Comparison of ENCODE assay signal across 8 mouse cellular contexts in the genomic region with DNA sequence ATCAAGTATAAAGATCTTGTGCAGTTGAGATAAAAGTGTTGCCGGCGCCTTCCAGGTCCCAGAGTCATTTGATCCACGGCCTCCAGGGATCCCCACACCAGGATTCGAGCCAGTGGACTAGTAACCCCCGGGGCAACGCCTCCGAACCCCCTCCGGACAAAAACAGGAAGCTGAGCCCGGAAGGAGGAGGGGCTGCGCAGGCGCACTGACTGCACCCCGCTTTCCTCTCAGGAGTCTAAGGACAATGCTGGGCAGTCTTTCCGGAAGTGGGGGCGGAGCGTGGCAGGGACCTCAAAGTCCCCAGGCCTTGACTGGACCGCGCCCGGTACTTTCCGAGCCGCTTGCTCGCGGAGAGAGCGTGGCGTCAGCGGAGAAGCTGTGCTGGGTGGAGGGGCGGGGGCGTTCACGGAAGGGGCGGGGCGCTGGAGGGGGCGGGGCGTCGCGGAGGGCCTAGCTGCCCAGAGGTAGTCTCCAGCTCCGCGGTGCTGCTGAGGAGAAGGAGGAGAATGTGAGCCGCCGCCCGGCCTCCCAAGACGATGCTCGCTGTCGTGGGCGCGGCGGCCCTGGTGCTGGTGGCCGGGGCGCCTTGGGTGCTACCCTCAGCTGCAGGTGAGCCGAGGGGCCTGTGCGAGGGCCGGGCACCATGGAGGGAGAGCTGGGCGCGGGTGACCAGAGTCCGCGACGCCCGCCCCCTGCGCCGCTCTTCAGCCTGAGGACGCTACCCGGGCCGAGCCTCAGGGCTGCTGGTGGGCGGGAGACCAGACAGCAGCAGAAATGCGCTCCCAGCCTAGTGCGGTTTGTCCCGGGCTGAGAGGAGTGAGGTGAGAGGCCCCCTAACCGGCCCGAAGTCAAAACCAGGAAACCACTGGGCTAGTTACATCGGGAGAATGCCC. TPM values are rescaled to one million over a fixed set of nuclear protein-coding genes. Genes with fewer than 3 reads are reported as not detected.
DNase-seq lines count a peak whose midpoint lies in the region; ATAC-seq and TF ChIP-seq lines count a peak whose summit lies in the region.

A gene (plus strand): TSS at position 431 of the 893 bp plus-strand sequence.

- H3K4me2 ChIP-seq in lung, postnatal 0 days (replicated peaks; ENCODE audit: low read depth, low read length), result peak within 1 kb of the TSS; percentile 76

- peak within 1 kb of the TSS; percentile 90 for H3K4me3 ChIP-seq in hindbrain, embryonic 10.5 days
- peak within 1 kb of the TSS; percentile 76 for H3K4me3 ChIP-seq in lung, postnatal 0 days (ENCODE audit: low read depth, low read length)

- peak; percentile 96 for DNase-seq in MN1 (ENCODE audit: low spot score)
- peak; percentile 99 for DNase-seq in cerebellum, adult 9-10 months
- peak; percentile 99 for DNase-seq in hindbrain, embryonic 10.5 days (ENCODE audit: low spot score)
- DNase-seq in layer of hippocampus, adult 9-11 months, result peak; percentile 98
- DNase-seq in lung, postnatal 0 days (ENCODE audit: low spot score), result peak; percentile 100
- DNase-seq in ovary, postnatal 14 days (ENCODE audit: low spot score), result peak; percentile 97
- DNase-seq in thymus, postnatal 14 days, result peak; percentile 98

- H3K27me3 ChIP-seq in hindbrain, embryonic 10.5 days (ENCODE audit: insufficient read depth, poor library complexity, severe bottlenecking), result no peaks in the 10 kb centered on the region
- H3K27me3 ChIP-seq in lung, postnatal 0 days (replicated peaks; ENCODE audit: insufficient read depth, low read length), result no peaks in the 10 kb centered on the region

- H3K27ac ChIP-seq in hindbrain, embryonic 10.5 days, result peak within 1 kb of the TSS; percentile 93
- H3K27ac ChIP-seq in lung, postnatal 0 days (ENCODE audit: low read length), result peak within 1 kb of the TSS; percentile 96

- under 1% methylated on average over 66 of the region's 68 CpGs for WGBS in hindbrain, embryonic 10.5 days
- under 1% methylated on average over 59 of the region's 68 CpGs for WGBS in lung, postnatal 0 days

- peaks cover 28% of the 10 kb centered on the region for H3K36me3 ChIP-seq in hindbrain, embryonic 10.5 days
- H3K36me3 ChIP-seq in lung, postnatal 0 days (ENCODE audit: insufficient read depth, low read length), result peaks cover 3% of the 10 kb centered on the region; the same call in 1 of the 2 replicates

- H3K9ac ChIP-seq in lung, postnatal 0 days (replicated peaks; ENCODE audit: low read depth), result peak within 1 kb of the TSS; percentile 75

- peaks cover 22% of the 10 kb centered on the region for H3K4me1 ChIP-seq in hindbrain, embryonic 10.5 days (replicated peaks)
- H3K4me1 ChIP-seq in lung, postnatal 0 days (ENCODE audit: insufficient read depth, low read depth, low read length), result 0 out of 2 replicates have a peak, but pooled peaks cover 10% of the 10 kb centered on the region

- H3K9me3 ChIP-seq in hindbrain, embryonic 10.5 days, result no peaks in the 10 kb centered on the region
- H3K9me3 ChIP-seq in lung, postnatal 0 days (ENCODE audit: low read length), result no peaks in the 10 kb centered on the region

- peak; percentile 76 for TF ChIP-seq EP300 in lung, postnatal 0 days (IDR thresholded peaks at IDR 0.05)

- peak; percentile 93 for ATAC-seq in frontal cortex, adult (ENCODE audit: low TSS enrichment)
- ATAC-seq in lung, postnatal 0 days, result peak; percentile 99

- TF ChIP-seq CTCF in lung, postnatal 0 days (IDR thresholded peaks at IDR 0.05), result peak; percentile 27

RNA-seq across cellular contexts. Expression of the gene that starts here (rescaled TPM):
- 49.8 and 50.5 TPM in 2 replicates for polyA plus RNA-seq in hindbrain, embryonic 10.5 days (2016; fragmentation: Nextera tagmentation; extraction: Ambion mirVana)
- 40.3 and 44.9 TPM in 2 replicates for polyA plus RNA-seq in lung, postnatal 0 days (2015; fragmentation: Nextera tagmentation; extraction: Ambion mirVana)

Comparison
In these comparisons a context has a peak if more than half of its experiments do, and no peak if none do; other contexts are left out.
1. Peak in every context shown above with its lines: DNase-seq, ATAC-seq, H3K4me3 ChIP-seq and H3K27ac ChIP-seq.